Mouse (Mus musculus) kidney, adult 10 weeks (tissue): ENCODE results near the gene Skap1. TPM values are rescaled to one million over a fixed set of nuclear protein-coding genes. Genes with fewer than 3 reads are reported as not detected.

ENCODE experiments used
- polyA plus RNA-seq: library from polyadenylated mRNA; stranded (reverse); fragments of 350-450 nt; fragmentation: Illumina TruSeq; extraction: RNeasy Lipid Tissue Mini Kit (QIAGEN cat#74804); gene quantifications from one replicate; pipeline ENCODE4 v1.2.3, GENCODE M21; 2014; ENCODE audit warnings: low read depth, low replicate concordance

The Skap1 gene
- polyA plus RNA-seq = 1.2 TPM

GRCm38 (mm10) chr11:96463986-96464715 lies at the start of gene Skap1:
TSS of gene Skap1 (plus strand) at chr11:96464593.

GRCm38 (mm10) chr11:96776968-96777962 lies 312.9 kb downstream of the Skap1 start, which contains the start of gene Snx11:
TSS of gene Snx11 (minus strand) at chr11:96777559.

GRCm38 (mm10) chr11:96788871-96789795 lies 324.7 kb downstream of the Skap1 start, which contains the start of gene Cbx1:
TSS of gene Cbx1 (plus strand) at chr11:96789127.

Other genes starting within 250 kb of the Skap1 start
- gene Hoxb9, start 193.1 kb upstream of the Skap1 start, polyA plus RNA-seq = 56.4 TPM
- 14.3 TPM for gene Hoxb8, start 182.7 kb upstream of the Skap1 start, polyA plus RNA-seq
- gene Hoxb7, start 178.0 kb upstream of the Skap1 start, polyA plus RNA-seq = 54.4 TPM
- gene Hoxb6, start 172.1 kb upstream of the Skap1 start, polyA plus RNA-seq = 12.8 TPM
- gene Hoxb5, start 161.3 kb upstream of the Skap1 start, polyA plus RNA-seq = 3.0 TPM
- 7.2 TPM for gene Hoxb4, start 146.3 kb upstream of the Skap1 start, polyA plus RNA-seq
- 10.2 TPM for gene Hoxb3, start 141.3 kb upstream of the Skap1 start, polyA plus RNA-seq
- gene Hoxb2, start 114.1 kb upstream of the Skap1 start, polyA plus RNA-seq = 17.1 TPM
- not detected for gene Hoxb1, start 98.8 kb upstream of the Skap1 start, polyA plus RNA-seq